8 mouse cellular contexts compared by ENCODE assay signal in the genomic region with DNA sequence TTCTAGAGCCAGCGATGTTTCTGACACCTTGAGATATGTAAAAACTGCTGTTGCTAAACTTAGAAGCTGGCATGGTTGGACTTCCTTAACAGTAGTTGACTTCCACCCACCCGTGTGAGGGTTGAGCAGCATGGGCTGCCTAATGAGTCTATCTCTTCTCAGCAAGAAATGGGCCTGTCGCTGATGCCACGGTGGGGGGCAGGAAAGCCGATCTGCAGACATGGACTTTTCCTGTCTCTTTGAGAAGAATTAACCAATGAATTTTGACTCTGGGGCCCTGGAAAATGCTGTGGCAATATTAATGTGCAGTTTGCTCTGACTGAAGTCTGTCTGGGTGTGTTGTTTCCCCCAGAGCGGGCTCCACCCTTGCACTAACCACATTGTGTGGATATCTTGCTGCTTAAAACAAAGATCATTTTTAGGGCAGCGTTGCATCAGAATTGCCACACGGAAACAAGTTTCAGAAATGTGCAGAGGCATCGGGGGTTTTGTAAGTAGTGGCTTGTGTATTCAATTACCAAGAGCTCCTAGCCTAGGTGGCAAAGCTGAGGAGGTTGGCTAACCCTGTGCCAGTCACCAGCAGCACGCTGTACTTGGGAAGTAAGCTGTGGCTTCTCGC. TPM values are rescaled to one million over a fixed set of nuclear protein-coding genes. Genes with fewer than 3 reads are reported as not detected.
DNase-seq lines count a peak whose midpoint lies in the region; ATAC-seq lines count a peak whose summit lies in the region.

No protein-coding gene starts in this region.

- H3K9ac ChIP-seq in hindbrain, embryonic 16.5 days (ENCODE audit: low read depth, low read length), result no peak overlapping the region

- H3K36me3 ChIP-seq in hindbrain, embryonic 16.5 days (ENCODE audit: control insufficient read depth, insufficient read depth, low read length), result no peaks in the 10 kb centered on the region

- H3K9me3 ChIP-seq in hindbrain, embryonic 16.5 days (ENCODE audit: control insufficient read depth, low read length), result no peaks in the 10 kb centered on the region

- ATAC-seq in inflammation-experienced regulatory T-cells, adult 6 months, result peak; percentile 45
- no peak for ATAC-seq in hindbrain, embryonic 16.5 days

- H3K27me3 ChIP-seq in hindbrain, embryonic 16.5 days (replicated peaks; ENCODE audit: control insufficient read depth, insufficient read depth, low read length), result no peaks in the 10 kb centered on the region

- peak; percentile 23 for DNase-seq in kidney, adult 18-20 months
- DNase-seq in kidney, adult 9 months, result no peak
- peak; percentile 64 for DNase-seq in brain, adult 2 months (ENCODE audit: low read depth, low spot score)
- peak; percentile 59 to 73 for DNase-seq in monocyte, adult 2 months (ENCODE audit: low read depth in 1 of 2, low spot score in 2 of 2)
- DNase-seq in embryo, embryonic 10.5 days (ENCODE audit: low spot score), result no peak
- DNase-seq in cerebellum, adult 18-20 months, result no peak

- H3K27ac ChIP-seq in hindbrain, embryonic 16.5 days (ENCODE audit: low read depth, low read length), result no peak overlapping the region

- no peaks in the 10 kb centered on the region for H3K4me1 ChIP-seq in hindbrain, embryonic 16.5 days (ENCODE audit: control insufficient read depth, insufficient read depth, low read depth, low read length)

- H3K4me3 ChIP-seq in hindbrain, embryonic 16.5 days (ENCODE audit: low read length), result no peak overlapping the region

- 60% methylated on average over 11 of the region's 11 CpGs for WGBS in hindbrain, embryonic 16.5 days

- no peak overlapping the region for H3K4me2 ChIP-seq in hindbrain, embryonic 16.5 days (ENCODE audit: low read length)

RNA-seq across cellular contexts. Expression of a gene that starts 53.8 kb away (rescaled TPM):
- polyA plus RNA-seq in inflammation-experienced regulatory T-cells, adult 6 months (2017; shearing (Covaris generic)), result 100 to 1,000 TPM; 100 to 138 (median 112) TPM
- polyA plus RNA-seq in hindbrain, embryonic 16.5 days (2015; fragmentation: Nextera tagmentation; extraction: Ambion mirVana), result 48.5 and 51.6 TPM in 2 replicates

Comparison
In these comparisons a context has a peak if more than half of its experiments do, and no peak if none do; other contexts are left out.
1. DNase-seq: peak in kidney, adult 18-20 months (single experiment), brain, adult 2 months (single experiment) and monocyte, adult 2 months (2 of 2); none in kidney, adult 9 months (single experiment), embryo, embryonic 10.5 days (single experiment) and cerebellum, adult 18-20 months (0 of 2).